8 mouse cellular contexts compared by ENCODE assay signal in the genomic region with DNA sequence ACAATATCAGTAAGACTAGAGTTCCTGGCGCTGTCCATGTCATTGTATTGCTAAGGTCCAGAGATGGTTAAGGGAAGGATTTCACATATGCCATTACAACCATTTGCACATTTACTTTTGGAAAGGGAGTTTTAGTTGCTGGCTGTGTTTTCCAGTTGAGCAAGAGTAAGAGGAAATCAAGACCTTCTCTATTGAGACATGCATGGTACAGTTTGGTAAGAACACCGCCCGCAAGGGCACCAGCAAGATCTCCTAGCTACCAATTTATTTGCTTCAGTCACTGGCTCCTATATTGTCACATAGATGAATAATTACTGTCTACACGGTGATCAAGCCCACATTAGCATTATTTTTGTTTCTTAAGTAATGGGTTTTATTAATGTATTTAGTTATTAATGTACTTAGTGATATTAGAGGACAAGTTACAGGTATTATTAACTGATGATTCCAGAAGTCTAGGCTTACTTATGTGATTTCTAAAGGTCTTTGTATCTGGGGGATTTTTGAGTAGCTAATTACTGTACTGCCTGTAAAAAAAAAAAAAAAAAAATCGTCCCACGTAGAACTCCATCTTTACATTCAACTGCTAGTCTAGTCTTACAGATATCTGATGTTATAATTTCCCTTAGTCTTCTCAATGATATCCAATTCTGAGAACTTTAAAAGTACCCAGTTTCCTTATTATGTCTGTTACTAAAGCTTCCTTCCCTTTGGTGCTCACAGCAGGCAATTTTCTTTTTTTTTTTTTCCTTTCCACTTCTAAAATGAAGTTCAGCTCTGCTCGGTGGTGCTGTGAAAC. TPM values are rescaled to one million over a fixed set of nuclear protein-coding genes. Genes with fewer than 3 reads are reported as not detected.
DNase-seq lines count a peak whose midpoint lies in the region; ATAC-seq and TF ChIP-seq lines count a peak whose summit lies in the region.

No protein-coding gene starts in this region.

- no peak for DNase-seq in kidney, adult 11 months
- DNase-seq in embryonic facial prominence, embryonic 10.5 days (ENCODE audit: low spot score) = no peak
- no peak for DNase-seq in midbrain, postnatal 0 days (ENCODE audit: low spot score)
- no peak for DNase-seq in cerebellum, postnatal 25 days
- no peak for DNase-seq in left cerebral cortex, postnatal 4 days
- no peak for DNase-seq in Muller cell, postnatal 12 days (ENCODE audit: inconsistent ontology term)

- 0 out of 2 replicates have a peak, but pooled peaks cover 5% of the 10 kb centered on the region for H3K4me1 ChIP-seq in kidney, embryonic 15.5 days
- 0 out of 2 replicates have a peak, but pooled peaks cover 5% of the 10 kb centered on the region for H3K4me1 ChIP-seq in embryonic facial prominence, embryonic 10.5 days
- peaks cover 3% of the 10 kb centered on the region; the same call in 1 of the 2 replicates for H3K4me1 ChIP-seq in intestine, postnatal 0 days (replicated peaks; ENCODE audit: control insufficient read depth, insufficient read depth, low read length)
- H3K4me1 ChIP-seq in midbrain, postnatal 0 days (ENCODE audit: insufficient read depth, low read length) = 0 out of 2 replicates have a peak, but pooled peaks cover 4% of the 10 kb centered on the region

- H3K4me3 ChIP-seq in kidney, embryonic 15.5 days (replicated peaks) = peak overlapping the region; percentile 87
- H3K4me3 ChIP-seq in embryonic facial prominence, embryonic 10.5 days = peak overlapping the region; percentile 80
- peak overlapping the region; percentile 86 for H3K4me3 ChIP-seq in intestine, postnatal 0 days (ENCODE audit: low read depth, low read length)
- H3K4me3 ChIP-seq in midbrain, postnatal 0 days (ENCODE audit: low read depth, low read length) = peak overlapping the region; percentile 88

- peaks cover 25% of the 10 kb centered on the region for H3K27me3 ChIP-seq in kidney, embryonic 15.5 days
- peaks cover 19% of the 10 kb centered on the region for H3K27me3 ChIP-seq in embryonic facial prominence, embryonic 10.5 days (replicated peaks; ENCODE audit: low read depth, poor library complexity, severe bottlenecking)
- no peaks in the 10 kb centered on the region for H3K27me3 ChIP-seq in intestine, postnatal 0 days (replicated peaks; ENCODE audit: control insufficient read depth, insufficient read depth, low read length)
- H3K27me3 ChIP-seq in midbrain, postnatal 0 days (ENCODE audit: insufficient read depth, low read length) = no peaks in the 10 kb centered on the region

- no peaks in the 10 kb centered on the region for H3K36me3 ChIP-seq in kidney, embryonic 15.5 days
- no peaks in the 10 kb centered on the region for H3K36me3 ChIP-seq in embryonic facial prominence, embryonic 10.5 days (replicated peaks)
- no peaks in the 10 kb centered on the region for H3K36me3 ChIP-seq in intestine, postnatal 0 days (ENCODE audit: control insufficient read depth, insufficient read depth)
- no peaks in the 10 kb centered on the region for H3K36me3 ChIP-seq in midbrain, postnatal 0 days (ENCODE audit: insufficient read depth, low read length)

- intact Hi-C loops in left cerebral cortex, postnatal 4 days (cut with DNase I) = no loop called here

- TF ChIP-seq CTCF in intestine, postnatal 0 days (IDR thresholded peaks at IDR 0.05; ENCODE audit: low read depth) = no peak
- no peak for TF ChIP-seq CTCF in midbrain, postnatal 0 days (IDR thresholded peaks at IDR 0.05)

- H3K9me3 ChIP-seq in kidney, embryonic 15.5 days (replicated peaks) = no peaks in the 10 kb centered on the region
- no peaks in the 10 kb centered on the region for H3K9me3 ChIP-seq in embryonic facial prominence, embryonic 10.5 days
- H3K9me3 ChIP-seq in intestine, postnatal 0 days (ENCODE audit: control insufficient read depth) = no peaks in the 10 kb centered on the region
- no peaks in the 10 kb centered on the region for H3K9me3 ChIP-seq in midbrain, postnatal 0 days (ENCODE audit: low read length)

- no peak for ATAC-seq in kidney, embryonic 15.5 days (replicated peaks; ENCODE audit: low FRiP score)
- no peak for ATAC-seq in intestine, postnatal 0 days
- ATAC-seq in midbrain, postnatal 0 days (ENCODE audit: low FRiP score) = no peak

- H3K9ac ChIP-seq in kidney, embryonic 15.5 days = peak overlapping the region; percentile 67
- peak overlapping the region; percentile 77 for H3K9ac ChIP-seq in intestine, postnatal 0 days (ENCODE audit: low read depth, low read length)
- H3K9ac ChIP-seq in midbrain, postnatal 0 days (replicated peaks; ENCODE audit: low read length, poor library complexity, severe bottlenecking) = no peak overlapping the region

- WGBS in kidney, embryonic 15.5 days = 38% methylated on average over 7 of the region's 7 CpGs
- 45% methylated on average over 7 of the region's 7 CpGs for WGBS in embryonic facial prominence, embryonic 10.5 days
- 37% methylated on average over 7 of the region's 7 CpGs for WGBS in intestine, postnatal 0 days
- 42% methylated on average over 7 of the region's 7 CpGs for WGBS in midbrain, postnatal 0 days

- peak overlapping the region; percentile 77 for H3K27ac ChIP-seq in kidney, embryonic 15.5 days
- H3K27ac ChIP-seq in embryonic facial prominence, embryonic 10.5 days (replicated peaks) = peak overlapping the region; percentile 83
- peak overlapping the region; percentile 95 for H3K27ac ChIP-seq in intestine, postnatal 0 days (ENCODE audit: low read depth, low read length)
- no peak overlapping the region for H3K27ac ChIP-seq in midbrain, postnatal 0 days (ENCODE audit: low read depth, low read length)

- peak overlapping the region; percentile 91 for H3K4me2 ChIP-seq in kidney, embryonic 15.5 days
- peak overlapping the region; percentile 79 for H3K4me2 ChIP-seq in intestine, postnatal 0 days (replicated peaks; ENCODE audit: low read depth)
- H3K4me2 ChIP-seq in midbrain, postnatal 0 days (ENCODE audit: low read depth, low read length, poor library complexity, severe bottlenecking) = peak overlapping the region; percentile 82

RNA-seq across cellular contexts. Expression of gene Fam241a, which starts 0.9 kb away (rescaled TPM):
- polyA plus RNA-seq in kidney, embryonic 15.5 days (2015; fragmentation: Nextera tagmentation; extraction: Ambion mirVana) = 6.4 and 6.6 TPM in 2 replicates
- polyA plus RNA-seq in embryonic facial prominence, embryonic 10.5 days (2016; fragmentation: Nextera tagmentation; extraction: Ambion mirVana) = 2.7 and 3.9 TPM in 2 replicates
- polyA plus RNA-seq in intestine, postnatal 0 days (2015; fragmentation: Nextera tagmentation; extraction: Ambion mirVana) = 17.8 and 18.9 TPM in 2 replicates
- total RNA-seq in midbrain, postnatal 0 days (2014; rRNA removed) = 4.7 and 8.7 TPM in 2 replicates
- 6.6 and 7.9 TPM in 2 replicates for polyA plus RNA-seq in midbrain, postnatal 0 days (2015; fragmentation: Nextera tagmentation; extraction: Ambion mirVana)
- total RNA-seq in left cerebral cortex, postnatal 4 days (2021) = 10 to 100 TPM; 11.0 to 13.2 TPM

RNA-seq across cellular contexts. Expression of gene Ap1ar, which starts 57.9 kb away (rescaled TPM):
- 56.4 and 56.7 TPM in 2 replicates for polyA plus RNA-seq in kidney, embryonic 15.5 days (2015; fragmentation: Nextera tagmentation; extraction: Ambion mirVana)
- polyA plus RNA-seq in embryonic facial prominence, embryonic 10.5 days (2016; fragmentation: Nextera tagmentation; extraction: Ambion mirVana) = 60.6 and 64.6 TPM in 2 replicates
- 99.6 and 108 TPM in 2 replicates for polyA plus RNA-seq in intestine, postnatal 0 days (2015; fragmentation: Nextera tagmentation; extraction: Ambion mirVana)
- total RNA-seq in midbrain, postnatal 0 days (2014; rRNA removed) = 111 and 119 TPM in 2 replicates
- polyA plus RNA-seq in midbrain, postnatal 0 days (2015; fragmentation: Nextera tagmentation; extraction: Ambion mirVana) = 71.2 and 78.6 TPM in 2 replicates
- 10 to 100 TPM; 85.0 to 87.2 TPM for total RNA-seq in left cerebral cortex, postnatal 4 days (2021)
